Mouse (Mus musculus) forebrain, embryonic 10.5 days (tissue): ENCODE measurements around the gene Mum1. TPM values are rescaled to one million over a fixed set of nuclear protein-coding genes. Genes with fewer than 3 reads are reported as not detected.

Experiments used
- DNase-seq: peaks from one replicate; pipeline ENCODE4 v3.0.0-alpha.2; 2017; ENCODE audit warnings: low spot score; ENCODE audit errors: extremely low spot score
- H3K27ac ChIP-seq: fragments of 300-500 bp; sonication (generic); 2 replicates; pipeline ENCODE4 v1.5.1; 2016; ENCODE audit warnings: mild to moderate bottlenecking
- H3K27me3 ChIP-seq: fragments of 300-500 bp; sonication (generic); 2 replicates; pipeline ENCODE4 v1.6.1; 2016; ENCODE audit warnings: mild to moderate bottlenecking; ENCODE audit not compliant: poor library complexity, severe bottlenecking
- H3K36me3 ChIP-seq: fragments of 300-500 bp; sonication (generic); replicated peaks from 2 replicates; pipeline ENCODE4 v1.6.1; 2016; ENCODE audit warnings: mild to moderate bottlenecking, moderate library complexity
- H3K4me1 ChIP-seq: fragments of 300-500 bp; sonication (generic); 2 replicates; pipeline ENCODE4 v1.6.1; 2016
- H3K4me3 ChIP-seq: fragments of 300-500 bp; sonication (generic); 2 replicates; pipeline ENCODE4 v1.5.1; 2016; ENCODE audit warnings: mild to moderate bottlenecking, moderate library complexity
- H3K9me3 ChIP-seq: fragments of 300-500 bp; sonication (generic); 2 replicates; pipeline ENCODE4 v1.6.1; 2016; ENCODE audit warnings: mild to moderate bottlenecking, moderate library complexity
- WGBS: fragments of 180-500 bp; shearing (Covaris S2); methylation state at CpG from one replicate; pipeline ENCODE4 v1.1.7; 2016; 5-methylcytosine and 5-hydroxymethylcytosine counted together
- microRNA-seq: library from miRNA; unstranded; fragments of <30 nt; microRNA quantifications from one replicate; pipeline ENCODE4, GENCODE M21; 2017
- polyA plus RNA-seq: library from polyadenylated mRNA; unstranded; fragments of >200 nt; fragmentation: Nextera tagmentation; extraction: Ambion mirVana; gene quantifications from 2 replicates; pipeline ENCODE4 v1.2.1, GENCODE M21; 2016

Gene Mum1
- polyA plus RNA-seq, 1 experiment from 2014 or later = 89.4 TPM

GRCm38 (mm10) chr10:80285222-80286070, 59.2 kb downstream of the Mum1 start:
- Histone ChIP-seq H3K4me3 (no peak overlapping the region), H3K27ac (no peak overlapping the region), H3K4me1 (peaks cover 8% of the 10 kb centered on the region; the same call in 1 of the 2 replicates), H3K36me3 (peaks cover 90% of the 10 kb centered on the region), H3K9me3 (no peaks in the 10 kb centered on the region), H3K27me3 (no peaks in the 10 kb centered on the region)
- WGBS = 88% methylated on average over 14 of the region's 15 CpGs
- no peak for DNase-seq

GRCm38 (mm10) chr10:80288097-80288496, 61.9 kb downstream of the Mum1 start:
- WGBS = 94% methylated on average over 12 of the region's 12 CpGs
- Histone ChIP-seq H3K9me3 (no peaks in the 10 kb centered on the region), H3K27ac (no peak overlapping the region), H3K27me3 (no peaks in the 10 kb centered on the region), H3K4me1 (peaks cover 15% of the 10 kb centered on the region), H3K4me3 (no peak overlapping the region), H3K36me3 (peaks cover 68% of the 10 kb centered on the region)
- DNase-seq = no peak

- DNase-seq = no peak
- H3K4me3 ChIP-seq = no peak overlapping the region
- no peaks in the 10 kb centered on the region for H3K27me3 ChIP-seq
- H3K9me3 ChIP-seq = no peaks in the 10 kb centered on the region
- H3K4me1 ChIP-seq = peaks cover 21% of the 10 kb centered on the region
- peaks cover 68% of the 10 kb centered on the region for H3K36me3 ChIP-seq
- no peak overlapping the region for H3K27ac ChIP-seq
- WGBS = 71% methylated on average over 8 of the region's 8 CpGs
Observed at GRCm38 (mm10) chr10:80288657-80289056, 62.4 kb downstream of the Mum1 start.

- H3K27ac ChIP-seq = peak within 1 kb of the TSS; percentile 99
- no peaks in the 10 kb centered on the region for H3K9me3 ChIP-seq
- peaks cover 45% of the 10 kb centered on the region for H3K36me3 ChIP-seq
- H3K4me3 ChIP-seq = peak within 1 kb of the TSS; percentile 98
- peak; percentile 97 for DNase-seq
- under 1% methylated on average over 72 of the region's 72 CpGs for WGBS
- H3K27me3 ChIP-seq = peaks cover 12% of the 10 kb centered on the region
- peaks cover 52% of the 10 kb centered on the region for H3K4me1 ChIP-seq
Observed at GRCm38 (mm10) chr10:80292251-80293146, 66.3 kb downstream of the Mum1 start, which contains the start of gene Rps15. Rps15 (plus strand) TSS chr10:80292453.

- no peak for DNase-seq
- WGBS = 33% methylated on average over 14 of the region's 14 CpGs
- H3K4me1 ChIP-seq = peaks cover 59% of the 10 kb centered on the region
- H3K27me3 ChIP-seq = peaks cover 20% of the 10 kb centered on the region
- no peaks in the 10 kb centered on the region for H3K9me3 ChIP-seq
- peak overlapping the region; percentile 98 for H3K4me3 ChIP-seq
- H3K27ac ChIP-seq = peak overlapping the region; percentile 99
- peaks cover 37% of the 10 kb centered on the region for H3K36me3 ChIP-seq
Observed at GRCm38 (mm10) chr10:80293325-80293724, 67.1 kb downstream of the Mum1 start.

Small RNA genes lying within 50 kb of the gene (microRNA-seq; reads per million reads assigned to microRNA genes)
- not detected for gene Mir6911

Other genes with a start within 250 kb of the Mum1 start
- gene Tmem259, start 242.1 kb upstream of the Mum1 start, polyA plus RNA-seq = 8.4 and 9.6 TPM in 2 replicates
- gene Cnn2, start 237.8 kb upstream of the Mum1 start, polyA plus RNA-seq = 222 and 226 TPM in 2 replicates
- 2.9 and 3.1 TPM in 2 replicates for gene Abca7, start 229.9 kb upstream of the Mum1 start, polyA plus RNA-seq
- 8.0 and 9.1 TPM in 2 replicates for gene Arhgap45, start 209.8 kb upstream of the Mum1 start, polyA plus RNA-seq
- 279 and 286 TPM in 2 replicates for gene Polr2e, start 186.6 kb upstream of the Mum1 start, polyA plus RNA-seq
- 670 and 692 TPM in 2 replicates for gene Gpx4, start 179.3 kb upstream of the Mum1 start, polyA plus RNA-seq
- 14.7 and 15.6 TPM in 2 replicates for gene Sbno2, start 120.9 kb upstream of the Mum1 start, polyA plus RNA-seq
- 14.4 and 18.1 TPM in 2 replicates for gene Stk11, start 110.6 kb upstream of the Mum1 start, polyA plus RNA-seq
- 495 and 498 TPM in 2 replicates for gene Atp5d, start 87.8 kb upstream of the Mum1 start, polyA plus RNA-seq
- 6.8 and 7.3 TPM in 2 replicates for gene Cbarp, start 85.6 kb upstream of the Mum1 start, polyA plus RNA-seq
- gene Midn, start 78.2 kb upstream of the Mum1 start, polyA plus RNA-seq = 19.1 and 19.8 TPM in 2 replicates
- 90.9 and 116 TPM in 2 replicates for gene Cirbp, start 60.4 kb upstream of the Mum1 start, polyA plus RNA-seq
- 9.8 and 10.7 TPM in 2 replicates for gene 1600002K03Rik, start 53.5 kb upstream of the Mum1 start, polyA plus RNA-seq
- gene Efna2, start 47.0 kb upstream of the Mum1 start, polyA plus RNA-seq = 23.2 and 24.2 TPM in 2 replicates
- 309 and 314 TPM in 2 replicates for gene Ndufs7, start 22.7 kb downstream of the Mum1 start, polyA plus RNA-seq
- gene Gamt, start 34.6 kb downstream of the Mum1 start, polyA plus RNA-seq = 18.3 and 19.1 TPM in 2 replicates
- 48.2 and 52.3 TPM in 2 replicates for gene Dazap1, start 35.1 kb downstream of the Mum1 start, polyA plus RNA-seq
- 1,138 and 1,144 TPM in 2 replicates for gene Rps15, start 66.0 kb downstream of the Mum1 start, polyA plus RNA-seq
- 19.4 and 27.0 TPM in 2 replicates for gene Apc2, start 69.5 kb downstream of the Mum1 start, polyA plus RNA-seq
- gene 2310011J03Rik, start 94.1 kb downstream of the Mum1 start, polyA plus RNA-seq = 56.4 and 60.2 TPM in 2 replicates
- 5.7 and 6.7 TPM in 2 replicates for gene Pcsk4, start 103.1 kb downstream of the Mum1 start, polyA plus RNA-seq
- 7.7 and 9.1 TPM in 2 replicates for gene Reep6, start 103.5 kb downstream of the Mum1 start, polyA plus RNA-seq
- gene Adamtsl5, start 122.0 kb downstream of the Mum1 start, polyA plus RNA-seq = 0.27 and 0.54 TPM in 2 replicates
- gene Plk5, start 130.0 kb downstream of the Mum1 start, polyA plus RNA-seq = 0.43 and 0.71 TPM in 2 replicates
- gene Mex3d, start 161.2 kb downstream of the Mum1 start, polyA plus RNA-seq = 6.8 and 7.0 TPM in 2 replicates
- 343 and 346 TPM in 2 replicates for gene Mbd3, start 173.1 kb downstream of the Mum1 start, polyA plus RNA-seq
- gene Uqcr11, start 180.4 kb downstream of the Mum1 start, polyA plus RNA-seq = 625 and 631 TPM in 2 replicates
- 191 and 199 TPM in 2 replicates for gene Tcf3, start 207.2 kb downstream of the Mum1 start, polyA plus RNA-seq